Mouse (Mus musculus): ENCODE measurements around the gene Trak1.

Gene Trak1

GRCm38 (mm10) chr9:121297171-121298064 is at the start of gene Trak1:
Gene Trak1 (plus strand): TSS chr9:121297502.
- DNase-seq (ENCODE audit: low spot score in 2 of 2) = peak; percentile 45 to 74

GRCm38 (mm10) chr9:121247956-121248775 is 49.1 kb upstream of the Trak1 start:
- peak; percentile 60 to 67 for DNase-seq (ENCODE audit: low spot score in 2 of 2)

- DNase-seq (ENCODE audit: low spot score in 2 of 2) = peak in 1 of 2 experiments; percentile 0
These were observed 47.5 kb upstream of the Trak1 start for GRCm38 (mm10) chr9:121249805-121250204.

- DNase-seq (ENCODE audit: low spot score in 2 of 2) = peak in 1 of 2 experiments; percentile 0
These were observed 46.4 kb upstream of the Trak1 start for GRCm38 (mm10) chr9:121250854-121251253.

- no peak for DNase-seq (ENCODE audit: low spot score in 2 of 2)
These were observed 43.3 kb upstream of the Trak1 start for GRCm38 (mm10) chr9:121253983-121254382.

GRCm38 (mm10) chr9:121254761-121255160 is 42.5 kb upstream of the Trak1 start:
- DNase-seq (ENCODE audit: low spot score in 2 of 2) = no peak

- DNase-seq (ENCODE audit: low spot score in 2 of 2) = no peak
These were observed 40.2 kb upstream of the Trak1 start for GRCm38 (mm10) chr9:121257106-121257505.

- DNase-seq (ENCODE audit: low spot score in 2 of 2) = no peak
These were observed 32.0 kb upstream of the Trak1 start for GRCm38 (mm10) chr9:121265307-121265706.

GRCm38 (mm10) chr9:121271149-121271548 is 26.2 kb upstream of the Trak1 start:
- no peak for DNase-seq (ENCODE audit: low spot score in 2 of 2)

DNA sequence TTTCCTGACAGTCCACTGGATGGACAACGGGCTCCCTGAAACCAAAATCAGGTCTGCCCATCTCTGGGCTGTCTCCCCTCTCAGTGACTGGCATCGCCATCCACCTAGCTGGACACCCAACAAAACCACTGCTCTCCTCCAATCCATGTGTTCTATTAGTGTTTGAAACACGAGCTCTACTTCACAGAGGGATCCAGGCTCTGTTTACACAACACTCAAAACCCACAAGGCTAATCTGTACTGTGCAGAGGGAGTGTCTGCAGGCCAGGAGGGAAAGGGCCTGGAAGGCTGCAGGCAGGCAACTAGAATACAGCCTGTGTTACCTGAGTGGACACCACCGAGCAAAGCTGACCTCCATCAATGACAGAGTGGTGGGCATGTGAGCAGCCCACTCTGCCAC is 25.7 kb upstream of the Trak1 start:
- no peak for DNase-seq (ENCODE audit: low spot score in 2 of 2)

- DNase-seq (ENCODE audit: low spot score in 2 of 2) = no peak
These were observed 20.6 kb upstream of the Trak1 start for GRCm38 (mm10) chr9:121276745-121277117.

GRCm38 (mm10) chr9:121277118-121278060 is 19.9 kb upstream of the Trak1 start, which contains the start of gene Ulk4:
Gene Ulk4 (minus strand): TSS chr9:121277197.
- peak; percentile 90 to 98 for DNase-seq (ENCODE audit: low spot score in 2 of 2)

- no peak for DNase-seq (ENCODE audit: low spot score in 2 of 2)
These were observed 18.1 kb upstream of the Trak1 start for GRCm38 (mm10) chr9:121279216-121279615.

GRCm38 (mm10) chr9:121281891-121282290 is 15.4 kb upstream of the Trak1 start:
- DNase-seq (ENCODE audit: low spot score in 2 of 2) = no peak

GRCm38 (mm10) chr9:121283620-121284185 is 13.6 kb upstream of the Trak1 start:
- no peak for DNase-seq (ENCODE audit: low spot score in 2 of 2)

GRCm38 (mm10) chr9:121284422-121284821 is 12.9 kb upstream of the Trak1 start:
- DNase-seq (ENCODE audit: low spot score in 2 of 2) = no peak

DNA sequence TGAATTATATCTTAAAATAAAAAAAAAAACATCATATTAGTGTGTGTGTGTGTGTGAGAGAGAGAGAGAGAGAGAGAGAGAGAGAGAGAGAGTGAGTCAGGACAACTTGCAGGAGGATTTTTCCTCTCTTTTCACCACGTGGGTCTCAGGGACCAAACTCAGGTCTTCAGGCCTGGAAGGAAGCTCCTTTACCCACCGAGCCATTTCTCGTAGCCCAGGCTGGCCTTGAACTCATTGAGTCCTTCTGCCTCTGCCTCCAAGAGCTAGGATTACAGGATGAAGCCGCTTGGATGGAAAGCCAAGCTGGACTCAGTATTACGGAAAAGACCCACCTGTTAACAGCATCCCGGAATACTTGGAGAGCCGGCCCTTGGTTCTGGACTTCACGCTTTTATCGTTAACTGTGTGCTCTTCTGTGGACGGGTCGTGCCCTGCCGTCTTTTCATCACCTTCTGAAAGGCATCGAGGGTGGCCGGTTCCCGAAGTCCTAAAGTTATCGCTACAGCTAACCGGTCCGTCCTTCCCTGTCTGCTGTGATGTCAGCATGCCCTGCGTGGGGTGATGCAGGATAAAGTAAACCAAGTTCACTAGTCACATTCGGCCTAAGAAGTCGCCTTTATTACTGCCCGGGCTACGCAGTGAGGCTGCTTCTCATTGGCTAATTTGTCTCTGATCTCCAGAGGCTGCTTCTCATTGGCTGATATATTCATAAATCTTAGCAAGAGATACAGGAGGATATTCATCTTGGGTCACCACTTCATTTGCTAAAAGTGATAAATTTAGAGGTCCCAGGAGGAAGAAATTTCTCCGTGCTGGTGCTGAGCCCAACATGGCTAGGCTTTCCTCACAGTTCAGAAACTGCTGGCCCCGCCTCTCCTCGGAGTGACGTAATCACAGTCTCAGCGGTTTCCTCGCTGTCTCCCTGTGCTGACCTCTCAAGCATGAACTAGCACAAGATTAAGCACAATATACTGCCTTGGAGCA is 11.7 kb upstream of the Trak1 start:
- DNase-seq (ENCODE audit: low spot score in 2 of 2) = peak; percentile 43 to 44

GRCm38 (mm10) chr9:121286325-121286901 is 10.9 kb upstream of the Trak1 start:
- DNase-seq (ENCODE audit: low spot score in 2 of 2) = no peak

DNA sequence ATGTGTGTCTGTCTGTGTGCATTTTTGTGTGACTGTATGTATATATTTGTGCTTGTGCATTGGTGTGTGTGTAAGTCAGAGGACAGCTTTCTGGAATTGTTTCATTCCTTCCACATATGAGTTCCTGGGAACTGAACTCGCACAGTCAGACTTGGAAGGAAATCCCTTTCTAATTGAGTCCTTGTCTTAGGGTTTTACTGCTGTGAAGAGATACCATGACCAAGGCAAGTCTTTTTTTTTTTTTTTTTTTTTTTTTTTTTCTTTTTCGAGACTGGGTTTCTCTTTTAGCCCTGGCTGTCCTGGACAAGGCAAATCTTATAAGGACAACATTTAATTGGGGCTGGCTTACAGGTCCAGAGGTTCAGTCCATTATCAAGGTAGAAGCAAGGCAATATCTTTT is 6.0 kb upstream of the Trak1 start:
- no peak for DNase-seq (ENCODE audit: low spot score in 2 of 2)

Measured in urinary bladder, adult 18-20 months (tissue).